Mouse (Mus musculus) myocyte (in vitro differentiated cells): ENCODE data around the gene Gal3st1.

Source experiments
- MAX ChIP-seq: IDR thresholded peaks from one replicate; pipeline ENCODE4 v1.6.1; 2011; ENCODE audit warnings: low read depth, mild to moderate bottlenecking, control low read depth
- POLR2AphosphoS2 ChIP-seq: IDR thresholded peaks from one replicate; pipeline ENCODE4 v1.6.1; 2011; ENCODE audit warnings: low read depth, control low read depth; ENCODE audit not compliant: insufficient read length
- USF1 ChIP-seq: IDR thresholded peaks from one replicate; pipeline ENCODE4 v1.6.1; 2011; ENCODE audit warnings: low read depth, mild to moderate bottlenecking, control low read depth, moderate library complexity

DNA sequence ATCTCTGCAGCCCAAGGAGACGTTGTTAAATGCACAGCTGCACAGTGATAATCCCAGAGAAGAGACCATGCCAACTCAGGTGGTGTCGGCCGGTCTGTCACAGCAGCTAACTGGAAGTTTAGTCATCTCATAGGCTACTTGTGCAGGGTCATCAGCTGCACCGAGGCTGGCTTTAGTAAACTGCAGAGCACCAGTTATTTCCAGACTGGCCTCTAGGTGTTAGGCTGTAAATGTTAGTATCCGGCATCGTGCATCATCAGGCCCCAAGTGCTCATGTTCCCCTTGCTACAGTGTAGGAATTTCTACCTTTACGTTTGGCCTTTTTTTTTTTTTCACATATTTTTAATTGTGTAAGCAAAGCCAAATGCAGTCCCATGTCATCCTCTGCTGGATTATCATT lies 50.0 kb downstream of the Gal3st1 start:
- TF ChIP-seq USF1 (no peak), POLR2AphosphoS2 (no peak), MAX (no peak)
